ENCODE assay signal across 27 mouse cellular contexts in the genomic region with DNA sequence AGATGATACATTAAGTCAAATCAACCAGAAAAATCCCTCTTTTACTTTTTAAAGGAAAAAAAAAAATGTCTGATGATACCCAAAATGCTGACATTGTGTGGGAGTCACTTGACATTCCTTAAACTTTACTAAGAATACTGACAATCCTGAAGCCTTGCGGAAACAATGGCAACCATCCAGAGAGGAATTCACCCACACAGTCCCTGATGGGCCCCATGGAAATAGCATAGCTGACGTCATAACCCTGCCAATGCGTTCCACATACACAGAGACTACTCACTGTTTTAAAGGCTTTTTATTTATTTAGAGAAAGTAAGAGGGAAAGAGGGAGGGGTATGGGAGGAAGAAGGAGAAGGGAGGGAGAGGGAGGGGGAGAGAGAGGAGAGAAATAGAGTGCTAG. TPM values are rescaled to one million over a fixed set of nuclear protein-coding genes. Genes with fewer than 3 reads are reported as not detected.
DNase-seq lines count a peak whose midpoint lies in the region; ATAC-seq and TF ChIP-seq lines count a peak whose summit lies in the region.
"Had no signal": no experiment of that assay in that cellular context is flagged by ENCODE, and none has a peak within 500 bp of the region (broad histone marks: within the 10 kb centered on the region; RNA-seq: fewer than 3 reads in every experiment).

No protein-coding gene starts in this region.

- TF ChIP-seq POLR2A in kidney, adult 2 months (IDR thresholded peaks at IDR 0.05; ENCODE audit: low read depth, low read length): no peak

- no peak overlapping the region for H3K4me2 ChIP-seq in heart, postnatal 0 days (ENCODE audit: low read depth, low read length)
- no peak overlapping the region for H3K4me2 ChIP-seq in forebrain, embryonic 14.5 days (ENCODE audit: low read length)
- H3K4me2 ChIP-seq: heart, embryonic 15.5 days; hindbrain, embryonic 12.5 days had no signal

- H3K36me3 ChIP-seq in heart, postnatal 0 days (replicated peaks; ENCODE audit: control insufficient read depth, insufficient read depth, low read length): no peaks in the 10 kb centered on the region
- no peaks in the 10 kb centered on the region for H3K36me3 ChIP-seq in forebrain, embryonic 14.5 days (ENCODE audit: control insufficient read depth, insufficient read depth, low read length)
- H3K36me3 ChIP-seq in kidney, adult 2 months (ENCODE audit: control insufficient read depth, insufficient read depth, low read length): no peaks in the 10 kb centered on the region

- H3K27me3 ChIP-seq in heart, postnatal 0 days (ENCODE audit: control insufficient read depth, insufficient read depth, low read length): no peaks in the 10 kb centered on the region
- no peaks in the 10 kb centered on the region for H3K27me3 ChIP-seq in forebrain, embryonic 14.5 days (replicated peaks; ENCODE audit: control insufficient read depth, insufficient read depth, low read length)
- H3K27me3 ChIP-seq in kidney, adult 2 months (replicated peaks; ENCODE audit: control insufficient read depth, insufficient read depth, low read length): no peaks in the 10 kb centered on the region
- H3K27me3 ChIP-seq: heart, embryonic 15.5 days; hindbrain, embryonic 12.5 days had no signal

- TF ChIP-seq CTCF in heart, postnatal 0 days (IDR thresholded peaks at IDR 0.05; ENCODE audit: low read depth): no peak
- TF ChIP-seq CTCF in kidney, adult 2 months (conservative IDR thresholded peaks at IDR 0.05; ENCODE audit: insufficient read depth, insufficient read length, low read depth, low read length): no peak

- H3K9me3 ChIP-seq in heart, postnatal 0 days (replicated peaks; ENCODE audit: control insufficient read depth, low read length): no peaks in the 10 kb centered on the region
- H3K9me3 ChIP-seq in forebrain, embryonic 14.5 days (replicated peaks; ENCODE audit: control insufficient read depth, low read length): no peaks in the 10 kb centered on the region
- H3K9me3 ChIP-seq: heart, embryonic 15.5 days; hindbrain, embryonic 12.5 days; limb, embryonic 10.5 days had no signal

- no peak for TF ChIP-seq EP300 in heart, postnatal 0 days (IDR thresholded peaks at IDR 0.05; ENCODE audit: low read depth)

- H3K4me3 ChIP-seq in heart, postnatal 0 days (ENCODE audit: low read depth, low read length): no peak overlapping the region
- no peak overlapping the region for H3K4me3 ChIP-seq in forebrain, embryonic 14.5 days (ENCODE audit: low read depth, low read length)
- no peak overlapping the region for H3K4me3 ChIP-seq in kidney, adult 2 months (ENCODE audit: insufficient read depth, low read depth, low read length)
- H3K4me3 ChIP-seq: heart, embryonic 15.5 days; hindbrain, embryonic 12.5 days; left cerebral cortex, adult 2 months; limb, embryonic 10.5 days had no signal

- no peak overlapping the region for H3K9ac ChIP-seq in heart, postnatal 0 days (replicated peaks; ENCODE audit: low read depth, low read length)
- H3K9ac ChIP-seq in forebrain, embryonic 14.5 days (ENCODE audit: low read length): no peak overlapping the region
- H3K9ac ChIP-seq: forebrain, postnatal 0 days; heart, embryonic 15.5 days; hindbrain, embryonic 12.5 days; liver, postnatal 0 days had no signal

- 15% methylated on average over 3 of the region's 3 CpGs for WGBS in heart, postnatal 0 days
- 49% methylated on average over 3 of the region's 3 CpGs for WGBS in forebrain, embryonic 14.5 days
- 31% methylated on average over 3 of the region's 3 CpGs for WGBS in kidney, adult 2 months

- ATAC-seq in heart, postnatal 0 days (ENCODE audit: insufficient read depth, low read depth): no peak
- ATAC-seq in forebrain, embryonic 14.5 days: no peak
- ATAC-seq: forebrain, postnatal 0 days; inflammation-experienced regulatory T-cells, adult 6 months; liver, postnatal 0 days had no signal

- H3K4me1 ChIP-seq in heart, postnatal 0 days (ENCODE audit: control insufficient read depth, insufficient read depth): peaks cover 13% of the 10 kb centered on the region
- peaks cover 8% of the 10 kb centered on the region; the same call in 1 of the 2 replicates for H3K4me1 ChIP-seq in forebrain, embryonic 14.5 days (ENCODE audit: control insufficient read depth, insufficient read depth, low read length)
- peaks cover 4% of the 10 kb centered on the region; the same call in 1 of the 2 replicates for H3K4me1 ChIP-seq in kidney, adult 2 months (ENCODE audit: control insufficient read depth, insufficient read depth, low read length)

- no peak overlapping the region for H3K27ac ChIP-seq in heart, postnatal 0 days (ENCODE audit: low read depth)
- H3K27ac ChIP-seq in forebrain, embryonic 14.5 days (ENCODE audit: low read depth, low read length): no peak overlapping the region
- H3K27ac ChIP-seq in kidney, adult 2 months (ENCODE audit: insufficient read depth, low read depth, low read length): no peak overlapping the region
- H3K27ac ChIP-seq: heart, embryonic 15.5 days; hindbrain, embryonic 12.5 days; left cerebral cortex, adult 2 months; limb, embryonic 10.5 days had no signal

- peak; percentile 36 for DNase-seq in heart, postnatal 0 days (ENCODE audit: low spot score)
- no peak for DNase-seq in heart, adult 8-10 months (ENCODE audit: low spot score)
- DNase-seq in right cerebral cortex, adult 2 months (ENCODE audit: low spot score in 2 of 2): peak; percentile 27 to 42
- no peak for DNase-seq in right cerebral cortex, postnatal 4 days
- peak; percentile 88 for DNase-seq in R1 (ENCODE audit: low read depth, low spot score)
- DNase-seq in forebrain, embryonic 14.5 days (ENCODE audit: low spot score): no peak
- DNase-seq in kidney, adult 2 months: no peak
- DNase-seq: cerebellum, adult 8-10 months; forebrain, postnatal 0 days; gastrocnemius, postnatal 36 days; kidney, adult 8-10 months; kidney, postnatal 36 days; liver, postnatal 0 days; lung, postnatal 4 days; retina, postnatal 1 day had no signal

RNA-seq across cellular contexts. Expression of a gene that starts 2.6 kb away (rescaled TPM):
- total RNA-seq in heart, postnatal 0 days (2014; rRNA removed; ENCODE audit: low replicate concordance): 31.8 TPM in 2 replicates
- 60.0 and 72.5 TPM in 2 replicates for polyA plus RNA-seq in heart, postnatal 0 days (2015; fragmentation: Nextera tagmentation; extraction: Ambion mirVana)
- total RNA-seq in heart, adult 8-10 months (2022): 10 to 100 TPM; 56.5 to 60.9 (median 59.3) TPM
- 50.6 and 67.8 TPM in 2 replicates for polyA plus RNA-seq in forebrain, embryonic 14.5 days (2014; fragmentation: Nextera tagmentation; extraction: Ambion mirVana)
- polyA plus RNA-seq in kidney, adult 2 months (2012; rRNA removed): 16.3 and 20.0 TPM in 2 replicates

RNA-seq across cellular contexts. Expression of a gene that starts 27.3 kb away (rescaled TPM):
- 229 and 268 TPM in 2 replicates for total RNA-seq in heart, postnatal 0 days (2014; rRNA removed; ENCODE audit: low replicate concordance)
- 225 and 238 TPM in 2 replicates for polyA plus RNA-seq in heart, postnatal 0 days (2015; fragmentation: Nextera tagmentation; extraction: Ambion mirVana)
- total RNA-seq in heart, adult 8-10 months (2022): 100 to 1,000 TPM; 544 to 568 (median 560) TPM
- polyA plus RNA-seq in forebrain, embryonic 14.5 days (2014; fragmentation: Nextera tagmentation; extraction: Ambion mirVana): 525 and 610 TPM in 2 replicates
- polyA plus RNA-seq in kidney, adult 2 months (2012; rRNA removed): 26.7 and 42.5 TPM in 2 replicates

RNA-seq across cellular contexts. Expression of a gene that starts 29.0 kb away (rescaled TPM):
- total RNA-seq in heart, postnatal 0 days (2014; rRNA removed; ENCODE audit: low replicate concordance): not detected in 2 replicates
- 0.04 TPM in 1 of 2 replicates, not detected in the other for polyA plus RNA-seq in heart, postnatal 0 days (2015; fragmentation: Nextera tagmentation; extraction: Ambion mirVana)
- total RNA-seq in heart, adult 8-10 months (2022): not detected
- polyA plus RNA-seq in forebrain, embryonic 14.5 days (2014; fragmentation: Nextera tagmentation; extraction: Ambion mirVana): 0.09 TPM in 1 of 2 replicates, not detected in the other
- polyA plus RNA-seq in kidney, adult 2 months (2012; rRNA removed): 0.03 TPM in 1 of 2 replicates, not detected in the other
- total RNA-seq: adrenal gland, adult 18-20 months; gastrocnemius, postnatal 36 days; left cerebral cortex, adult 2 months had no signal
- polyA plus RNA-seq: hindbrain, embryonic 12.5 days; inflammation-experienced regulatory T-cells, adult 6 months; limb, embryonic 10.5 days; thymus, postnatal 0 days; urinary bladder, adult 2 months had no signal

RNA-seq across cellular contexts. Expression of a gene that starts 57.0 kb away (rescaled TPM):
- total RNA-seq in heart, postnatal 0 days (2014; rRNA removed; ENCODE audit: low replicate concordance): not detected in 2 replicates
- not detected in 2 replicates for polyA plus RNA-seq in heart, postnatal 0 days (2015; fragmentation: Nextera tagmentation; extraction: Ambion mirVana)
- not detected for total RNA-seq in heart, adult 8-10 months (2022)
- polyA plus RNA-seq in forebrain, embryonic 14.5 days (2014; fragmentation: Nextera tagmentation; extraction: Ambion mirVana): not detected in 2 replicates
- polyA plus RNA-seq in kidney, adult 2 months (2012; rRNA removed): not detected in 2 replicates
- total RNA-seq: adrenal gland, adult 18-20 months; forebrain, postnatal 0 days; gastrocnemius, postnatal 36 days; left cerebral cortex, adult 2 months; liver, adult 2 months had no signal
- polyA plus RNA-seq: embryonic facial prominence, embryonic 11.5 days; forebrain, postnatal 0 days; heart, embryonic 15.5 days; hindbrain, embryonic 12.5 days; inflammation-experienced regulatory T-cells, adult 6 months; limb, embryonic 10.5 days; liver, adult 2 months; liver, postnatal 0 days; neural tube, embryonic 11.5 days; stomach, embryonic 16.5 days; thymus, postnatal 0 days; urinary bladder, adult 2 months had no signal

Comparison
In these comparisons a context has a peak if more than half of its experiments do, and no peak if none do; other contexts are left out.
1. DNase-seq: peak in heart, postnatal 0 days (single experiment), right cerebral cortex, adult 2 months (2 of 2) and R1 (single experiment); none in heart, adult 8-10 months (single experiment), right cerebral cortex, postnatal 4 days (single experiment), forebrain, embryonic 14.5 days (single experiment) and kidney, adult 2 months (single experiment).